Mouse (Mus musculus) spleen, adult 2 months (tissue): ENCODE results near the gene Slc9a2.

Source experiments
- CTCF ChIP-seq: fragments of 200-500 bp; IDR thresholded peaks from 2 replicates; pipeline ENCODE4 v1.5.1; 2011; ENCODE audit warnings: mild to moderate bottlenecking, inconsistent platforms; ENCODE audit not compliant: insufficient read depth, insufficient read length, insufficient replicate concordance; ENCODE audit errors: extremely low read depth
- POLR2A ChIP-seq: fragments of 200-500 bp; IDR thresholded peaks from 2 replicates; pipeline ENCODE4 v1.6.1; 2011; ENCODE audit warnings: low read depth, low read length, inconsistent platforms

DNA sequence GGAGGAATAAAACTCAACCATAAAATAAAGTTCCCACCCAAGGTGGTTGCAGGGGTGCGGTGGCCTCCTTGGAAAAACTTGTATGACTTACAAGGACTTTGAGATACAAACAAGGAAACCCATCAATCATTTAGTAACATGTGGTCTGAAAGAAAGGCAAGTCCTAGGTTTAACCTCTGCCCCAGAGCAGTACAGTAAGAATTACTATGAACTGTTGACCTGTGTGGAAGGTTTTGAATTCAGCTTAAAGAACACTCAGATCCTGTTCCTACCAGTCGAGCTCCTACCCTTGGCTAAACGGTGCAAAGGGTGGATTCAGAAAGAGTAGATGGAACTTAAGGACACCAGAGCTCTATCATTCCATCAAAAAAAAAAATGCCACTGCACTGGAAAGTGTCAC, 16.1 kb downstream of the Slc9a2 start:
- no peak for TF ChIP-seq POLR2A
- TF ChIP-seq CTCF, result no peak
